Mouse (Mus musculus): ENCODE results near the gene Ddx23. TPM values are rescaled to one million over a fixed set of nuclear protein-coding genes. Genes with fewer than 3 reads are reported as not detected.

Ddx23 gene
- total and polyA plus RNA-seq, 2 experiments from 2014 or later = 12.9 to 25.1 TPM

GRCm38 (mm10) chr15:98645057-98646026 lies 17.4 kb downstream of the Ddx23 start:
- DNase-seq (ENCODE audit: low spot score) (no peak), ATAC-seq (ENCODE audit: insufficient read depth, low read depth) (no peak; the same call in 1 of the 2 replicates)
- TF ChIP-seq EP300 (IDR thresholded peaks at IDR 0.05; ENCODE audit: low read depth) (no peak), CTCF (IDR thresholded peaks at IDR 0.05; ENCODE audit: low read depth) (no peak)
- H3K9me3 ChIP-seq (replicated peaks; ENCODE audit: control insufficient read depth, low read length) = no peaks in the 10 kb centered on the region
- H3K4me1 ChIP-seq (ENCODE audit: control insufficient read depth, insufficient read depth) = no peaks in the 10 kb centered on the region
- H3K9ac ChIP-seq (replicated peaks; ENCODE audit: low read depth, low read length) = no peak overlapping the region
- WGBS = 87% methylated on average over 24 of the region's 24 CpGs
- H3K4me3 ChIP-seq (ENCODE audit: low read depth, low read length) = no peak overlapping the region
- H3K27me3 ChIP-seq (ENCODE audit: control insufficient read depth, insufficient read depth, low read length) = no peaks in the 10 kb centered on the region
- no peak overlapping the region for H3K27ac ChIP-seq (ENCODE audit: low read depth)
- H3K36me3 ChIP-seq (replicated peaks; ENCODE audit: control insufficient read depth, insufficient read depth, low read length) = peaks cover 63% of the 10 kb centered on the region
- no peak overlapping the region for H3K4me2 ChIP-seq (ENCODE audit: low read depth, low read length)

GRCm38 (mm10) chr15:98644406-98644805 lies 18.3 kb downstream of the Ddx23 start:
- H3K9ac ChIP-seq (replicated peaks; ENCODE audit: low read depth, low read length) = no peak overlapping the region
- H3K4me1 ChIP-seq (ENCODE audit: control insufficient read depth, insufficient read depth) = no peaks in the 10 kb centered on the region
- H3K27ac ChIP-seq (ENCODE audit: low read depth) = no peak overlapping the region
- ATAC-seq (ENCODE audit: insufficient read depth, low read depth) (no peak), DNase-seq (ENCODE audit: low spot score) (no peak)
- no peaks in the 10 kb centered on the region for H3K27me3 ChIP-seq (ENCODE audit: control insufficient read depth, insufficient read depth, low read length)
- TF ChIP-seq EP300 (IDR thresholded peaks at IDR 0.05; ENCODE audit: low read depth) (no peak), CTCF (IDR thresholded peaks at IDR 0.05; ENCODE audit: low read depth) (no peak)
- H3K9me3 ChIP-seq (replicated peaks; ENCODE audit: control insufficient read depth, low read length) = no peaks in the 10 kb centered on the region
- H3K36me3 ChIP-seq (replicated peaks; ENCODE audit: control insufficient read depth, insufficient read depth, low read length) = peaks cover 54% of the 10 kb centered on the region
- 83% methylated on average over 12 of the region's 12 CpGs for WGBS
- H3K4me2 ChIP-seq (ENCODE audit: low read depth, low read length) = no peak overlapping the region
- no peak overlapping the region for H3K4me3 ChIP-seq (ENCODE audit: low read depth, low read length)

- Histone ChIP-seq H3K4me1 (ENCODE audit: control insufficient read depth, insufficient read depth) (peaks cover 3% of the 10 kb centered on the region; the same call in 1 of the 2 replicates), H3K27ac (ENCODE audit: low read depth) (no peak overlapping the region), H3K4me3 (ENCODE audit: low read depth, low read length) (no peak overlapping the region), H3K36me3 (replicated peaks; ENCODE audit: control insufficient read depth, insufficient read depth, low read length) (peaks cover 12% of the 10 kb centered on the region), H3K9ac (replicated peaks; ENCODE audit: low read depth, low read length) (no peak overlapping the region), H3K27me3 (ENCODE audit: control insufficient read depth, insufficient read depth, low read length) (peaks cover 10% of the 10 kb centered on the region), H3K9me3 (replicated peaks; ENCODE audit: control insufficient read depth, low read length) (no peaks in the 10 kb centered on the region), H3K4me2 (ENCODE audit: low read depth, low read length) (no peak overlapping the region)
- ATAC-seq (ENCODE audit: insufficient read depth, low read depth) (no peak), DNase-seq (ENCODE audit: low spot score) (no peak)
- TF ChIP-seq EP300 (IDR thresholded peaks at IDR 0.05; ENCODE audit: low read depth) (no peak), CTCF (IDR thresholded peaks at IDR 0.05; ENCODE audit: low read depth) (no peak)
- 51% methylated on average over 8 of the region's 8 CpGs for WGBS
Observed at GRCm38 (mm10) chr15:98640157-98640556, 22.5 kb downstream of the Ddx23 start.

GRCm38 (mm10) chr15:98637155-98637554 lies 25.5 kb downstream of the Ddx23 start:
- no peak overlapping the region for H3K9ac ChIP-seq (replicated peaks; ENCODE audit: low read depth, low read length)
- H3K4me2 ChIP-seq (ENCODE audit: low read depth, low read length) = no peak overlapping the region
- no peaks in the 10 kb centered on the region for H3K9me3 ChIP-seq (replicated peaks; ENCODE audit: control insufficient read depth, low read length)
- H3K4me1 ChIP-seq (ENCODE audit: control insufficient read depth, insufficient read depth) = peaks cover 8% of the 10 kb centered on the region; the same call in 1 of the 2 replicates
- WGBS = 63% methylated on average over 3 of the region's 3 CpGs
- no peak overlapping the region for H3K4me3 ChIP-seq (ENCODE audit: low read depth, low read length)
- H3K27ac ChIP-seq (ENCODE audit: low read depth) = no peak overlapping the region
- ATAC-seq (ENCODE audit: insufficient read depth, low read depth) = no peak
- H3K27me3 ChIP-seq (ENCODE audit: control insufficient read depth, insufficient read depth, low read length) = peaks cover 34% of the 10 kb centered on the region
- TF ChIP-seq CTCF (IDR thresholded peaks at IDR 0.05; ENCODE audit: low read depth) (no peak), EP300 (IDR thresholded peaks at IDR 0.05; ENCODE audit: low read depth) (no peak)
- DNase-seq (ENCODE audit: low spot score) = no peak
- H3K36me3 ChIP-seq (replicated peaks; ENCODE audit: control insufficient read depth, insufficient read depth, low read length) = no peaks in the 10 kb centered on the region

GRCm38 (mm10) chr15:98636517-98636916 lies 26.2 kb downstream of the Ddx23 start:
- WGBS = 65% methylated on average over 5 of the region's 5 CpGs
- ATAC-seq (ENCODE audit: insufficient read depth, low read depth) (no peak), DNase-seq (ENCODE audit: low spot score) (no peak)
- Histone ChIP-seq H3K9me3 (replicated peaks; ENCODE audit: control insufficient read depth, low read length) (no peaks in the 10 kb centered on the region), H3K9ac (replicated peaks; ENCODE audit: low read depth, low read length) (no peak overlapping the region), H3K27me3 (ENCODE audit: control insufficient read depth, insufficient read depth, low read length) (peaks cover 37% of the 10 kb centered on the region), H3K4me3 (ENCODE audit: low read depth, low read length) (no peak overlapping the region), H3K4me2 (ENCODE audit: low read depth, low read length) (no peak overlapping the region), H3K4me1 (ENCODE audit: control insufficient read depth, insufficient read depth) (peaks cover 14% of the 10 kb centered on the region), H3K36me3 (replicated peaks; ENCODE audit: control insufficient read depth, insufficient read depth, low read length) (no peaks in the 10 kb centered on the region), H3K27ac (ENCODE audit: low read depth) (no peak overlapping the region)
- TF ChIP-seq EP300 (IDR thresholded peaks at IDR 0.05; ENCODE audit: low read depth) = no peak
- TF ChIP-seq CTCF (IDR thresholded peaks at IDR 0.05; ENCODE audit: low read depth) = no peak

Data from heart, postnatal 0 days (tissue).